Mouse (Mus musculus) thymus, postnatal 4 days (tissue): ENCODE results near the gene Med13.

Source experiments
- DNase-seq: peaks from one replicate; pipeline ENCODE4 v3.0.0; 2021

The Med13 gene

GRCm38 (mm10) chr11:86285729-86286128, 71.7 kb downstream of the Med13 start:
- DNase-seq, result no peak

DNA sequence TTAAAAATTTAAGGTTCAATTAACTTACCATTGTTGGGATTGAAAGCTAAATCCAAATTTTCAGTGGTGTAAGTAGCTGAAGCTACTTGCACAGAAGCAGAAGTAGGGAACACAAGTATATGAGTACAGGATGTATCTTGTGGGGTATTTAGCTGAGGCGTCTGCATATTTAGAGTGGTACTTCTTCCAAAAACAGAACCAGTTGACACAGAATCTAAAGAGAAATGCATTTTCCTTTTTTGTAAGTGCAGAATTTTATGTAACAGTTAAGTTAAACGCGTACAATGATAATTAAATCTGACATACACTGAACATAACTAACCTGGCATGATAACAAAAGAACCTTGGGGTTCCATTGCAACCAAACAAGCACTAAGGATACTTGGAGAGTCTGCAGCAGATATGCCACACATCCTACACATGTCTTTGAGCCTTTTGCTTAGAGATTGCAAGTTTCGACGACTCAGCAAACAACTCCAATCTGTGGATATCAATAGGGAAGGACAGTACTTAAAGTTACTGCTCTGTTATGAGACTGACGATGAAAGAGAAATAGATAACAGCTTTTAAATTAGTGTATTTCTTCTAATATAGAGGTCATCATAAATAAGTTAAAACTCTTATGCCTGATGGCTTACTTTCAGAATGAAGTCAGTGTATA, 78.8 kb downstream of the Med13 start:
- DNase-seq, result no peak

- peak; percentile 97 for DNase-seq
These were observed 99.8 kb downstream of the Med13 start, which contains the start of gene Ints2 for GRCm38 (mm10) chr11:86257460-86258076. Ints2 (minus strand) TSS chr11:86257575.

GRCm38 (mm10) chr11:86257054-86257453, 100.3 kb downstream of the Med13 start:
- DNase-seq, result no peak

DNA sequence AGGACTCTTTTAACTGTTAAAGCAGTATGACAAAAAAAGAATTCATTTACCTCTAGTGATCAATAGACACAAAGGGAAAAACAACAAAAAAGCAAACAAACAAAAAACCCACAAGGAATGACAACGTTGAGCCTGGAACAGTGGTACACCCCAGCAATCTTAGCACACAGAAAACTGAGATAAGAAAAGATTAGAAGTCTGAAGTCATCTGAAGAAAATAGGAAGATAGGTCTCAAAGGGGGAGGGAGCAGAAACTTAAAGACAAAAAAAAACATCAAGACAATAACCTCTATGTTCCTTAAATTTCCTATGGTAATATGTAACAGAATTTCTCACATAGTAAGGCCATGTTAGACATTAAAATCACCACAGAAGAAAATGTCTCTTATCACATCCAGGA, 104.1 kb downstream of the Med13 start:
- no peak for DNase-seq

GRCm38 (mm10) chr11:86232446-86232845, 125.0 kb downstream of the Med13 start:
- DNase-seq, result no peak

DNA sequence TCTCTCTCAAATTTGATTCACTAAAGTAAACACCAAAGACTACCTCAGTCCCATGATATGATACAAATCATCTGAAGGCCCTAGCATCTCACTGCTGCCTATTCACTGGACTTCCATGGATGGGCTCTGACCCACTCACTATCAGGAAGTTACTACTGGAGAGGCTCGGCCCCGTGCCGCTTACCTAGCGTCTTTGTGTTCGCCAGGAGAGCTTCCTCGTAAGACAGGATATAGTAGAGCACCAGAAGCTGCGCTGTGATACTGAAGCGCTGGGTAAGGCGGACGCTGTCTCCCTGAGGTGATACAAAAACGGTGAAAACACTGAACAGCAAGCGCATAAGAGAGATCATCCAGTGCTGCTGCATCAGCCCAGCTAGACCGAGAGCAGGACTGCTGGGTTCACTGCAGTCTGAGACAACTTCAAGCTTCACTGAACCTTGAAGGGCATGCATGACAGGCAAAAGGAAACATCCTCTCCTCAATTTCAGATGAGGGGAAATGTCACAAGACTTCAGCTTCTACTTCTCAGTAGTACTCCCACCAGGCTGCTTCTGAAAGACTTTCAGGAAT, 125.5 kb downstream of the Med13 start:
- DNase-seq, result no peak

DNA sequence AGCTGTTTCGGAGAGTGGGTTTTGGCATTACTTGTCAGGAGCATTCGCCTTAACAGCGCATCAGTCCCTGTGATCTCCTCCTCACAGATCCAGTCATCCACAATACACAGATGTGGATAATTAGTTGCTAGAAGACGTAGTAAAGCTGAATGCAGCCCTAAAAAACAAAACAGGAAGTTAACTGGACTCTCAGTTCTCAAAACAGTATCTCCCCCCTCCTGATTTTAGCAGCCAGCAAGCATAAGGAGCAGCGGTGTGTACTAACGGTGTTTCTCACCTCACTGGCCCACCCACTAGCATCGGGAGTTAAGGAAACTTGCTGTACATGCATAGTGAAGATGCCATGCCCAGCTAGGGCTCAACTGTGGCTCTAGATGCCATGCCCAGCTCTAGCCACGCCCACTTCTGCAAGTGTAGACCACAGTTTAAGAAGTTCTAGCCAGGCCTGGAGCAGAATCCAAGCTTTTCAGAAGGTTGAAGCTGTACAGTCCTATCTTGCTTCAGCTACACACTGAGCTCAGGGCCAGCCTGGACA, 130.7 kb downstream of the Med13 start:
- DNase-seq, result no peak

- DNase-seq, result no peak
These were observed 131.6 kb downstream of the Med13 start for GRCm38 (mm10) chr11:86225761-86226160.
